Mouse (Mus musculus): ENCODE data around the gene Wdhd1. TPM values are rescaled to one million over a fixed set of nuclear protein-coding genes. Genes with fewer than 3 reads are reported as not detected.

The Wdhd1 gene
- total RNA-seq, 2 experiments from 2014 or later: 0.40 to 0.53 TPM

Other genes starting within 250 kb of the Wdhd1 start
- gene Gch1, start 87.4 kb downstream of the Wdhd1 start, total RNA-seq (2021): 1 to 10 TPM; 1.9 to 3.6 TPM
- 1 to 10 TPM; 6.9 to 9.3 TPM for gene Socs4, start 74 bp upstream of the Wdhd1 start, total RNA-seq (2021)
- 10 to 100 TPM; 24.2 to 24.6 TPM for gene Mapk1ip1l, start 21.4 kb upstream of the Wdhd1 start, total RNA-seq (2021)
- gene Lgals3, start 90.9 kb upstream of the Wdhd1 start, total RNA-seq (2021): 1 to 10 TPM; 4.8 to 4.9 TPM
- gene Dlgap5, start 141.6 kb upstream of the Wdhd1 start, total RNA-seq (2021): not detected
- 10 to 100 TPM; 11.2 to 12.6 TPM for gene Fbxo34, start 173.6 kb upstream of the Wdhd1 start, total RNA-seq (2021)